Mouse (Mus musculus) urinary bladder, postnatal 25 days (tissue): ENCODE results near the gene Gm20425.

Experiments
- DNase-seq: peaks from one replicate; pipeline ENCODE4 v3.0.0; 2022; ENCODE audit warnings: low spot score

Gm20425 gene

GRCm38 (mm10) chr9:103153286-103153685 lies 76.8 kb downstream of the Gm20425 start:
- DNase-seq = no peak

- DNase-seq = no peak
These were observed 80.9 kb downstream of the Gm20425 start for GRCm38 (mm10) chr9:103149074-103149799.

GRCm38 (mm10) chr9:103147103-103147502 lies 83.0 kb downstream of the Gm20425 start:
- no peak for DNase-seq

GRCm38 (mm10) chr9:103146703-103147102 lies 83.4 kb downstream of the Gm20425 start:
- DNase-seq = no peak

GRCm38 (mm10) chr9:103146257-103146656 lies 83.8 kb downstream of the Gm20425 start:
- DNase-seq = no peak

- no peak for DNase-seq
These were observed 84.8 kb downstream of the Gm20425 start for GRCm38 (mm10) chr9:103145351-103145750.

- no peak for DNase-seq
These were observed 86.2 kb downstream of the Gm20425 start for GRCm38 (mm10) chr9:103143881-103144280.

- DNase-seq = no peak
These were observed 88.8 kb downstream of the Gm20425 start for GRCm38 (mm10) chr9:103141266-103141665.

GRCm38 (mm10) chr9:103140384-103140783 lies 89.7 kb downstream of the Gm20425 start:
- DNase-seq = no peak
